Mouse (Mus musculus): ENCODE measurements around the gene Pkig. TPM values are rescaled to one million over a fixed set of nuclear protein-coding genes. Genes with fewer than 3 reads are reported as not detected.
A peak's percentile ranks its signal among the peaks of the same experiment; 100 is the strongest.
"Not testable (repeated sequence)": the region's sequence is repeated elsewhere in the genome, so short reads cannot be mapped to it uniquely, and the experiment has no call there.

Gene Pkig
- total and polyA plus RNA-seq, 2 experiments from 2014 or later: 70.8 to 141 TPM

- no peak for TF ChIP-seq CTCF (IDR thresholded peaks at IDR 0.05; ENCODE audit: low read depth)
- Histone ChIP-seq H3K9me3 (ENCODE audit: low read length) (no peaks in the 10 kb centered on the region), H3K4me2 (ENCODE audit: low read depth, low read length) (no peak overlapping the region), H3K27me3 (ENCODE audit: insufficient read depth, low read length) (no peaks in the 10 kb centered on the region), H3K4me3 (ENCODE audit: low read length) (no peak overlapping the region), H3K9ac (replicated peaks; ENCODE audit: low read length) (no peak overlapping the region), H3K4me1 (ENCODE audit: insufficient read depth, low read length) (0 out of 2 replicates have a peak, but pooled peaks cover 6% of the 10 kb centered on the region), H3K36me3 (ENCODE audit: insufficient read depth, low read length) (no peaks in the 10 kb centered on the region), H3K27ac (no peak overlapping the region)
- 76% methylated on average over 3 of the region's 3 CpGs for WGBS
- no peak for ATAC-seq
- no peak for DNase-seq (ENCODE audit: low spot score)
Measured at GRCm38 (mm10) chr2:163686886-163687285, 28.7 kb downstream of the Pkig start.

GRCm38 (mm10) chr2:163688377-163688776 is 30.2 kb downstream of the Pkig start:
- ATAC-seq; DNase-seq (ENCODE audit: low spot score): not testable (repeated sequence)
- WGBS: 85% methylated on average over 1 of the region's 1 CpGs

GRCm38 (mm10) chr2:163689771-163690170 is 31.6 kb downstream of the Pkig start:
- Histone ChIP-seq H3K27me3 (ENCODE audit: insufficient read depth, low read length) (no peaks in the 10 kb centered on the region), H3K9me3 (ENCODE audit: low read length) (no peaks in the 10 kb centered on the region), H3K4me1 (ENCODE audit: insufficient read depth, low read length) (0 out of 2 replicates have a peak, but pooled peaks cover 6% of the 10 kb centered on the region), H3K27ac (peak overlapping the region; percentile 17; the same call in 1 of the 2 replicates), H3K36me3 (ENCODE audit: insufficient read depth, low read length) (no peaks in the 10 kb centered on the region), H3K9ac (replicated peaks; ENCODE audit: low read length) (no peak overlapping the region), H3K4me3 (ENCODE audit: low read length) (no peak overlapping the region), H3K4me2 (ENCODE audit: low read depth, low read length) (no peak overlapping the region)
- WGBS: 86% methylated on average over 3 of the region's 3 CpGs
- ATAC-seq (no peak), DNase-seq (ENCODE audit: low spot score) (no peak)
- no peak for TF ChIP-seq CTCF (IDR thresholded peaks at IDR 0.05; ENCODE audit: low read depth)

More at GRCm38 (mm10) chr2:163688377-163688776, 30.2 kb downstream of the Pkig start:
- not testable (repeated sequence) for H3K4me2 ChIP-seq (ENCODE audit: low read depth, low read length); H3K27me3 ChIP-seq (ENCODE audit: insufficient read depth, low read length); H3K4me3 ChIP-seq (ENCODE audit: low read length); H3K4me1 ChIP-seq (ENCODE audit: insufficient read depth, low read length); H3K9ac ChIP-seq (replicated peaks; ENCODE audit: low read length); H3K9me3 ChIP-seq (ENCODE audit: low read length); H3K36me3 ChIP-seq (ENCODE audit: insufficient read depth, low read length); H3K27ac ChIP-seq

DNA sequence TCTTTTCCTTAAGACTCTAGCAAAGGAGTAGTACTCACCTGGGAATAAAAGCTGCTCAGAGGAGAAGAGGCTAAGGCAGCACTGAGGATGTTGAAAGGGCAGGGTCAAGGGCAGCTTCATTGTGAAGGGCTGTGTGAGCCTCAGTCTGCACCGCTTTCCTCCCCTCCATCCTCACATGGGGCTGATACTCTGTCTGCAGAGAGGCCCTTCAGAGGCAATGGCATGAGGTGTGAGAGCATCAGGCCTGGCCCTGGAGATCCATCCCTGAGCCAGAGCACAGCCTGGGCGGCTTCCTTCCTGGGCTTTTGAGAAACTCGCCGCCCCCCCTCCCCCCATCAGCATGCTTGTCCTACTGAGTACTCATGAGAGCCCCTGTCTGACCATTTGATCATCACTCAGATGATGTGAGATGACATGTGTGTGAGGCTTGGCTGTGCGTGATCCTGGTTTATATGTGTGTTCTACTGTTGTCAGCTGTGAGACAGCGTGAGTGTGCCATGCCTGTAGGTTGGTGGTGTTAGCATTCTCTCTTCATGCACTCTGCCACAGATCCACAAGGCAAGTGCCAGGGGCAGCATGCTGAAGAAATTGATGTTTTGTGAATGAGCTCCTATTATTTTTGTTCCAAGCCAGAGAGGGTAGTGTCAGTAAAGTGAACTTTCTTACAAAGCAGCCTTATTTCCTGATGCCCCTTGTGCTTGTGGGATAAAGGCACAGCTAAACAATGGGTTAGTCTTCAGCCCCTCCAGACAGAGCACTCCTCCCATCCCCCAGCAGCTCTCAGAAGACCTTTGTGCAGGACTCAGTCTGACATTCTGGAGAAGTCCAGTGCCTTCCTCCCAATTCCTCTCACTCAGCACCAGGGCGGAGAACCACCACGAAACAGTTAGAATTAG is 32.5 kb downstream of the Pkig start:
- Histone ChIP-seq H3K4me1 (ENCODE audit: insufficient read depth, low read length) (0 out of 2 replicates have a peak, but pooled peaks cover 6% of the 10 kb centered on the region), H3K9me3 (ENCODE audit: low read length) (no peaks in the 10 kb centered on the region), H3K36me3 (ENCODE audit: insufficient read depth, low read length) (no peaks in the 10 kb centered on the region), H3K4me3 (ENCODE audit: low read length) (no peak overlapping the region), H3K4me2 (ENCODE audit: low read depth, low read length) (no peak overlapping the region), H3K9ac (replicated peaks; ENCODE audit: low read length) (no peak overlapping the region), H3K27me3 (ENCODE audit: insufficient read depth, low read length) (no peaks in the 10 kb centered on the region), H3K27ac (peak overlapping the region; percentile 17; the same call in 1 of the 2 replicates)
- no peak for DNase-seq (ENCODE audit: low spot score)
- ATAC-seq: peak; percentile 72
- 56% methylated on average over 8 of the region's 8 CpGs for WGBS
- no peak for TF ChIP-seq CTCF (IDR thresholded peaks at IDR 0.05; ENCODE audit: low read depth)

DNA sequence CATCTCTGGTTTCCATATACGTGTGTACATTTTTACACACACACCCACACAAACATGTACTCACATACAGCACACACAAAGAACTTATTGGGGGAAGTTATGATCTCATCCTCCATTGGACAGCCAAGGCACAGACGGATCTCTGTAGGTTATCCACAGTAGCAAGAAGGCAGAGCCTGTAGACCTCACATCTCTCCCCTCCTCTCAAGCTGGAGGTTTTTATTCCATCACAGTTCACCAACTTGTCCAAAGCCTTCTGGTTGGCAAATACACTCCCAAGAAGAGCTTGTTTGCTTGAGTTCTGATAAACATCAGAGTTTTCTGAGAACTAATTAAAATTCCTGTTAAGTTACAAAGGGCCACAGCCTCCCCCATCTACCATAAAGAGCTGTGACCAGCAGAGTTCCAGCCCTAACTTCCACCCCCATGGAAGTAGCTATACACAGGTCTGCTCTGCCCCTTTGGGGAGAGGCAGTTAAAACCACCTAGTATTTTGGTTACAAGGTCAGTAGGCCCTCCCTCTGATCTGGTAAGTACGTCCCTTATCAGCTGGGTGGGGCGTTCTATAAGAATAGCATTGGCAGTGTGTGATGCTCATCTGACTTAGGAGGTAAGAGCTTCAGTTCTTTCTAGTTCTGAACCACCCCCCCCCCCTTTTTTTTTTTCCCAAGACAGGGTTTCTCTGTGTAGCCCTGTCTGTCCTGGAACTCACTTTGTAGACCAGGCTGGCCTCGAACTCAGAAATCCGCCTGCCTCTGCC is 33.8 kb downstream of the Pkig start:
- TF ChIP-seq CTCF (IDR thresholded peaks at IDR 0.05; ENCODE audit: low read depth): no peak
- H3K27ac ChIP-seq: no peak overlapping the region
- H3K4me2 ChIP-seq (ENCODE audit: low read depth, low read length): no peak overlapping the region
- H3K9me3 ChIP-seq (ENCODE audit: low read length): no peaks in the 10 kb centered on the region
- H3K36me3 ChIP-seq (ENCODE audit: insufficient read depth, low read length): no peaks in the 10 kb centered on the region
- WGBS: 96% methylated on average over 6 of the region's 6 CpGs
- 0 out of 2 replicates have a peak, but pooled peaks cover 4% of the 10 kb centered on the region for H3K4me1 ChIP-seq (ENCODE audit: insufficient read depth, low read length)
- DNase-seq (ENCODE audit: low spot score) (no peak), ATAC-seq (no peak)
- H3K4me3 ChIP-seq (ENCODE audit: low read length): no peak overlapping the region
- no peak overlapping the region for H3K9ac ChIP-seq (replicated peaks; ENCODE audit: low read length)
- no peaks in the 10 kb centered on the region for H3K27me3 ChIP-seq (ENCODE audit: insufficient read depth, low read length)

- WGBS: 84% methylated on average over 3 of the region's 3 CpGs
- Histone ChIP-seq H3K9me3 (ENCODE audit: low read length) (no peaks in the 10 kb centered on the region), H3K4me3 (ENCODE audit: low read length) (no peak overlapping the region), H3K9ac (replicated peaks; ENCODE audit: low read length) (no peak overlapping the region), H3K27ac (peak overlapping the region; percentile 48), H3K36me3 (ENCODE audit: insufficient read depth, low read length) (no peaks in the 10 kb centered on the region), H3K4me2 (ENCODE audit: low read depth, low read length) (no peak overlapping the region), H3K4me1 (ENCODE audit: insufficient read depth, low read length) (peaks cover 7% of the 10 kb centered on the region; the same call in 1 of the 2 replicates), H3K27me3 (ENCODE audit: insufficient read depth, low read length) (no peaks in the 10 kb centered on the region)
- ATAC-seq (no peak), DNase-seq (ENCODE audit: low spot score) (no peak)
- no peak for TF ChIP-seq CTCF (IDR thresholded peaks at IDR 0.05; ENCODE audit: low read depth)
Measured at GRCm38 (mm10) chr2:163692873-163693612, 34.9 kb downstream of the Pkig start.
